Mouse (Mus musculus): ENCODE measurements at regions not wholly inside any gene's neighbourhood (a gene's known extent, or its start where the extent isn't known, plus 50 kb on each side); places are given as distances from the start of the nearest gene placed in this dataset.

DNA sequence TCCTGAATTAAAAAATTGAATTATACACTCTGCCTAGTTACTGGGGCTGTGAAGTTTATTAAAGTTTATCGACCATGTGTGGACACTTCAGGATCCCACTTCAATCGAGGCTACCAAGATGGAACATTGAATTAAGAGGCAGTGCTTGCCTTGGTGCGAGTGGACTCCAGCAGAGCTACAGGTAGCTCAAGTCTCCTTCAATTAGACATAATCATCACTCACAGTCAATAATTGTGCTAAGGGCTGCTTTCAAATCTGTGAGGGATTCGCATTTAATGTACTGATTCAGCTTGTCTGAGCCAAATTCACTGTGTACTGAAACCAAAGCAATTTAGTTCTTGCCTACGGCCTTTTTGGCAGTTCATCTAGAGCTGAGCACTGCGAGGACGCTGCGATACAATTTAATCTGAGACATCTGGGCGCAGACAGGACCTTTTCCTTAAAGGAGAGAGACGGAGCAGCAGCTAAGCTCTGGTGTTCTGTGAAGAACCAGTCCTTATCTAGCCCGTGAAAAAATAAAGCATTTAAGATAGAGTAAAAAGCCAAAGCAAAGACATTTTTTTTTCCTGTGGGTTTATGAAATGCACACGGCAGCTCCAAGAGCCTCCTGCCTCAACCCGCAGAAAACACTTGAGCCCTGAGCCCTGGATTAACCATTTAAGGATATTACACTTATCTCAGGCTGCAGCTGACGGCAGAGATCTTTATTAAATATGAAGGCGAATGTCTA lies 220.8 kb upstream of the Irx1 start:
- DNase-seq (ENCODE audit: low read depth, low spot score), result no peak

DNA sequence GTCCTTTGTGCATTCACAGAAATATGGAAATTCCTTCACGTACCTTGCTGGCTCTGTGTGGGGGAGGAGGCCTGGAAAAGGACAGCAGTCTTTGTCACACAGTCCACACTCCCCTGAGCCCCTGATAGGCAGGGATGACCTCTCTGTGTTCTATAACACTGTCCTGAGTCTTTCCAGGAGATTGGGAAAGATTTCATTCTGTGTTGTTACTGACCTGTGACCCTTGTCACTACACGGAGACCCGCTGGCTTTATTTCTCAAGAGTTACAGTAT lies 221.3 kb upstream of the Irx1 start:
- no peak for DNase-seq (ENCODE audit: low read depth, low spot score)
- no peaks in the 10 kb centered on the region for H3K4me1 ChIP-seq (ENCODE audit: control insufficient read depth in 2 of 2, insufficient read depth in 2 of 2, low read length in 2 of 2, poor library complexity in 1 of 2)
- no peak overlapping the region for H3K9ac ChIP-seq (ENCODE audit: insufficient read depth, low read depth, low read length, poor library complexity, severe bottlenecking)
- TF ChIP-seq CHD2 (IDR thresholded peaks at IDR 0.05; ENCODE audit: low read depth, low read length) (no peak), ZC3H11A (IDR thresholded peaks at IDR 0.05; ENCODE audit: borderline replicate concordance, low read depth, low read length) (no peak), HCFC1 (IDR thresholded peaks at IDR 0.05; ENCODE audit: borderline replicate concordance, insufficient read depth, low read length) (no peak), MAFK (IDR thresholded peaks at IDR 0.05; ENCODE audit: insufficient read depth, low read depth, low read length) (no peak), ZNF384 (IDR thresholded peaks at IDR 0.05; ENCODE audit: low read depth, low read length) (no peak)
- H3K27ac ChIP-seq (ENCODE audit: insufficient read depth, low read depth, low read length, poor library complexity, severe bottlenecking), result no peak overlapping the region
- no peaks in the 10 kb centered on the region for H3K36me3 ChIP-seq (ENCODE audit: control insufficient read depth, insufficient read depth, low read length, poor library complexity, severe bottlenecking)
- no peaks in the 10 kb centered on the region for H3K9me3 ChIP-seq (ENCODE audit: control insufficient read depth, insufficient read depth, low read depth, low read length)
- no peak overlapping the region for H3K4me3 ChIP-seq (ENCODE audit: insufficient read depth in 1 of 2, low read depth in 1 of 2, low read length in 2 of 2, poor library complexity in 1 of 2, severe bottlenecking in 1 of 2)
- in situ Hi-C loops (cut with MboI; ENCODE audit: low sequenced_read_pairs in 2 of 2, unreplicated experiment in 2 of 2), result no loop called here

More for the DNA sequence above, 220.8 kb upstream of the Irx1 start:
- Histone ChIP-seq H3K27ac (ENCODE audit: insufficient read depth, low read depth, low read length, poor library complexity, severe bottlenecking) (no peak overlapping the region), H3K36me3 (ENCODE audit: control insufficient read depth, insufficient read depth, low read length, poor library complexity, severe bottlenecking) (no peaks in the 10 kb centered on the region), H3K9ac (ENCODE audit: insufficient read depth, low read depth, low read length, poor library complexity, severe bottlenecking) (no peak overlapping the region), H3K4me1 (ENCODE audit: control insufficient read depth in 2 of 2, insufficient read depth in 2 of 2, low read length in 2 of 2, poor library complexity in 1 of 2) (no peaks in the 10 kb centered on the region), H3K9me3 (ENCODE audit: control insufficient read depth, insufficient read depth, low read depth, low read length) (no peaks in the 10 kb centered on the region), H3K4me3 (ENCODE audit: insufficient read depth in 1 of 2, low read depth in 1 of 2, low read length in 2 of 2, poor library complexity in 1 of 2, severe bottlenecking in 1 of 2) (no peak overlapping the region)
- in situ Hi-C loops (cut with MboI; ENCODE audit: low sequenced_read_pairs in 2 of 2, unreplicated experiment in 2 of 2), result no loop called here
- no peak for TF ChIP-seq ZC3H11A (IDR thresholded peaks at IDR 0.05; ENCODE audit: borderline replicate concordance, low read depth, low read length)
- no peak for TF ChIP-seq MAFK (IDR thresholded peaks at IDR 0.05; ENCODE audit: insufficient read depth, low read depth, low read length)
- no peak for TF ChIP-seq HCFC1 (IDR thresholded peaks at IDR 0.05; ENCODE audit: borderline replicate concordance, insufficient read depth, low read length)
- no peak for TF ChIP-seq CHD2 (IDR thresholded peaks at IDR 0.05; ENCODE audit: low read depth, low read length)
- no peak for TF ChIP-seq ZNF384 (IDR thresholded peaks at IDR 0.05; ENCODE audit: low read depth, low read length)

DNA sequence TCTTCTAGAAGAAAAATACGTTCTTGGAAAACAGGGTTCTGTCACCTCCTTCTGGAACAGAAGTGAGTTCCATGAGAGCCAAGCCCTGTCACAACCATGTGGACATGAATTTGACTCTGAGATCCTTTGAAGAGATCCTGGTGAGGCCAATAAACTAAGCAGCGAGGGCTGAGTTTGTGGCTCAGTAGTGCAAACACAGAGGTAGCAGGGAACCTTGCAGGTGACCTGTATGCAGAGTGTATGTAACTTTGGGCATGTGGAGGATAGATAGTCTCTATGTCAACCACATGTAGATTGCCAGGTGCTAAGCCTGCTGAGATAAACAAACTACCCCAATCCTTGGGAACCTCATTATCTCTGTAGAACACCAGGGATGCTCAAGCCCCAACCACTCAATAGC lies 232.4 kb upstream of the Irx1 start:
- Histone ChIP-seq H3K4me1 (ENCODE audit: control insufficient read depth in 2 of 2, insufficient read depth in 2 of 2, low read length in 2 of 2, poor library complexity in 1 of 2) (no peaks in the 10 kb centered on the region), H3K27ac (ENCODE audit: insufficient read depth, low read depth, low read length, poor library complexity, severe bottlenecking) (no peak overlapping the region), H3K9me3 (ENCODE audit: control insufficient read depth, insufficient read depth, low read depth, low read length) (no peaks in the 10 kb centered on the region), H3K9ac (ENCODE audit: insufficient read depth, low read depth, low read length, poor library complexity, severe bottlenecking) (no peak overlapping the region), H3K4me3 (ENCODE audit: insufficient read depth in 1 of 2, low read depth in 1 of 2, low read length in 2 of 2, poor library complexity in 1 of 2, severe bottlenecking in 1 of 2) (no peak overlapping the region), H3K36me3 (ENCODE audit: control insufficient read depth, insufficient read depth, low read length, poor library complexity, severe bottlenecking) (no peaks in the 10 kb centered on the region)
- TF ChIP-seq MAFK (IDR thresholded peaks at IDR 0.05; ENCODE audit: insufficient read depth, low read depth, low read length), result no peak
- TF ChIP-seq CHD2 (IDR thresholded peaks at IDR 0.05; ENCODE audit: low read depth, low read length), result no peak
- no peak for TF ChIP-seq HCFC1 (IDR thresholded peaks at IDR 0.05; ENCODE audit: borderline replicate concordance, insufficient read depth, low read length)
- TF ChIP-seq ZC3H11A (IDR thresholded peaks at IDR 0.05; ENCODE audit: borderline replicate concordance, low read depth, low read length), result no peak
- DNase-seq (ENCODE audit: low read depth, low spot score), result no peak
- in situ Hi-C loops (cut with MboI; ENCODE audit: low sequenced_read_pairs in 2 of 2, unreplicated experiment in 2 of 2), result no loop called here

GRCm38 (mm10) chr13:72198341-72199105 lies 235.0 kb upstream of the Irx1 start:
- TF ChIP-seq ZC3H11A (IDR thresholded peaks at IDR 0.05; ENCODE audit: borderline replicate concordance, low read depth, low read length), result no peak
- no peak for TF ChIP-seq CHD2 (IDR thresholded peaks at IDR 0.05; ENCODE audit: low read depth, low read length)
- no peak for TF ChIP-seq HCFC1 (IDR thresholded peaks at IDR 0.05; ENCODE audit: borderline replicate concordance, insufficient read depth, low read length)
- TF ChIP-seq ZNF384 (IDR thresholded peaks at IDR 0.05; ENCODE audit: low read depth, low read length), result no peak
- in situ Hi-C loops (cut with MboI; ENCODE audit: low sequenced_read_pairs in 2 of 2, unreplicated experiment in 2 of 2), result no loop called here
- no peaks in the 10 kb centered on the region for H3K9me3 ChIP-seq (ENCODE audit: control insufficient read depth, insufficient read depth, low read depth, low read length)
- no peaks in the 10 kb centered on the region for H3K4me1 ChIP-seq (ENCODE audit: control insufficient read depth in 2 of 2, insufficient read depth in 2 of 2, low read length in 2 of 2, poor library complexity in 1 of 2)
- H3K4me3 ChIP-seq (ENCODE audit: insufficient read depth in 1 of 2, low read depth in 1 of 2, low read length in 2 of 2, poor library complexity in 1 of 2, severe bottlenecking in 1 of 2), result no peak overlapping the region
- no peak for DNase-seq (ENCODE audit: low read depth, low spot score)
- H3K27ac ChIP-seq (ENCODE audit: insufficient read depth, low read depth, low read length, poor library complexity, severe bottlenecking), result no peak overlapping the region
- no peaks in the 10 kb centered on the region for H3K36me3 ChIP-seq (ENCODE audit: control insufficient read depth, insufficient read depth, low read length, poor library complexity, severe bottlenecking)
- H3K9ac ChIP-seq (ENCODE audit: insufficient read depth, low read depth, low read length, poor library complexity, severe bottlenecking), result no peak overlapping the region

Data from ES-E14 (cell line).